Mouse (Mus musculus) layer of hippocampus, adult 18-20 months (tissue): ENCODE data around the gene Asb18. TPM values are rescaled to one million over a fixed set of nuclear protein-coding genes. Genes with fewer than 3 reads are reported as not detected.

Source experiments
- DNase-seq, 2 experiments: peaks; one replicate each; pipeline ENCODE4 v3.0.0; 2022; ENCODE audit warnings: low spot score in 2 of 2
- total RNA-seq, 2 experiments: library from RNA; stranded (reverse); gene quantifications; 2 replicates each; pipeline ENCODE4 v1.2.3; 2021

The Asb18 gene
- total RNA-seq, 2 experiments from 2014 or later: 2.3 TPM

GRCm38 (mm10) chr1:89934316-89935260 lies 79.9 kb downstream of the Asb18 start:
- no peak for DNase-seq

- no peak for DNase-seq
Observed at GRCm38 (mm10) chr1:89933786-89934185, 80.7 kb downstream of the Asb18 start.

DNA sequence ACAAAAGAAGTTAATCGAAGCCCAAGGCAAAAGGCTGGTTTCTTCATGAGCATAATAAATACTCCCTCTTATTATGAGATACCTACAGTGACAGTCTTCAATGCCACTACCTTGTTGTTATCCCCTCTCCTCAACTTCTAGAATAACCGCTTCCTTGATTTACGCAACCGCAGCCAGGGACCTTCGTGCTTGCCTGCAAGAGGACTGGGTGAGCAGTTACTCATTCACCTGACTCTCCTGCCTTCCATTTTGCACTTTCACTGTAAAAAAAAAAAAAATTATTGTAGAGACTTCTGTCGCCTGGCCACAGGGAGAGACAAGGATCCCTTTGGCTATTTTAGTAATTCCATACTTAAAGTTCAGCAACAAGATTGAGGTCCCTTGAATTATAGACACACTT lies 81.4 kb downstream of the Asb18 start:
- no peak for DNase-seq

- no peak for DNase-seq
Observed at GRCm38 (mm10) chr1:89932616-89933015, 81.8 kb downstream of the Asb18 start.

GRCm38 (mm10) chr1:89932021-89932423 lies 82.4 kb downstream of the Asb18 start:
- no peak for DNase-seq

- DNase-seq: no peak
Observed at GRCm38 (mm10) chr1:89931120-89931519, 83.3 kb downstream of the Asb18 start, which contains the start of gene Gbx2. Gene Gbx2 (minus strand): TSS chr1:89931179.

- DNase-seq: no peak
Observed at GRCm38 (mm10) chr1:89930551-89930950, 83.9 kb downstream of the Asb18 start.

DNA sequence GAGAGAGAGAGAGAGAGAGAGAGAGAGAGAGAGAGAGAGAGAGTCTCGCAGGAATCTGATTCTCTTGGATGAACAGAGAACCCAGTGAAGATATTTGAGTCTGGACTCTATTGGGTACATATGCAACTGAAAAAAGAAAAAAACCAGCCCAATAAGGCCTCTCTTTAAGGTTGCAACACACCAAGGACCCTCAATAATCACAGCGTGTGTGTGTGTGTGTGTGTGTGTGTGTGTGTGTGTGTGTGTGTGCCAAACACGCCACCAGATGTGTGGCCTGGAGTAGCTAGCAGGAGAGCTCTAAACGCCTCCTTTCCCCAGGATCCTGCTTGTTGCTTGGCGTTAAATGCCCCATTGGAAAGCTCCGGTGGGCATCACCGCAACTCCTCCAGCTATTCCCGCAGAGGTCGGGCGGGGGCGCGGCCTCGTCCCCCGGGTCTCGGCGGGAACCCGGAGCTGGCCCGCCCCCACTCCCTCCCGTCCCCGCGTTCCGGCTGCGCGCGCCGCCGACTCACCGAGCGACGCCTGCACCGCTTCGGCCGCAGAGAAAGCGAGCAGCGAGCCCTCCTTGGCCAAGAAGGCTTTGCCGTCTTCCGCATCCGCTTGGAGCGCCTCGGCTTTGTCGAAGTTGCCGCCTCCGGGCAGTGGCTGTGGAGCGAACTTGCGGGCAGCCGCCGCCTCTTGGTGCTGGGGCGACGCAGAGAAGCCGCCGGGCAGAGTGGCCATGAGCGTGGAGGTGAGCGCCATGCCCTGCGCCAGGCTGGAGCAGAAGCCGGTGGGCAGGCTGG lies 84.6 kb downstream of the Asb18 start:
- DNase-seq: no peak

DNA sequence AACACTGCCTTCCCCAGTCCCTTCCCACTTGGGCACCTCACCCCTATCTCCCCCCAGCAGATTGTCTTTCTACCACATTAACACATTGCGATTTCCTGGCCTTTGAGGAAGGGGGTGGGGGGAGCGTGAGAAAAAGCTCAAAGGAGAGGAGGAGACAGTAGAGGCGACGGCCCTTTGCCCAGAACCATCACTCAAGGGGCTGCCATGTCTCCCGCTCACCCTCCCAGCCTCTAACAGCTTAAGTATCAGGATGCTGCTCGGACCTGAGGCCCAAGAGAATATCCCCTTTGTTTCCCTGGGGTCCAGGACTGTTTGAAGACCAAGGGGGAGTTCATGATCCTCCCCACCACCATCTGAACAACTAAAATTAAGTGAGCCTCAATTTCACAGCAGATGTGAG lies 85.3 kb downstream of the Asb18 start:
- no peak for DNase-seq

DNA sequence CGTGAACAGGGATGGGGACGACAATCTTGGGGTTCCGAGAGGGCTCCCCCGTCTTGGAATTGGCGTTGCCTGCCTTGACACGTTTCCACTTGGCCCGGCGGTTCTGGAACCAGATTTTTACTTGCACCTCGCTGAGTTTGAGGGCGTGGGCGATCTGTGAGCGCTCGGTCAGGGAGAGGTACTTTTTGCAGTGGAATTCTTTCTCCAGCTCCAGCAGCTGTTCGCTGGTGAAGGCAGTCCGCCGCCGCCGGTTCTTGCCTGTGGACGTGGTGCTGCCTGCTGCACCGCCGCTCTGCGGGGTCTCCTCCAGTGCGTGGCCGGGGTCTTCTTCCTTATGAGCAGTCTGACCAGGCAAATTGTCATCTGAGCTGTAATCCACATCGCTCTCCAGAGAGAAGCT lies 85.8 kb downstream of the Asb18 start:
- DNase-seq: no peak

GRCm38 (mm10) chr1:89927061-89927661 lies 87.3 kb downstream of the Asb18 start:
- no peak for DNase-seq

DNA sequence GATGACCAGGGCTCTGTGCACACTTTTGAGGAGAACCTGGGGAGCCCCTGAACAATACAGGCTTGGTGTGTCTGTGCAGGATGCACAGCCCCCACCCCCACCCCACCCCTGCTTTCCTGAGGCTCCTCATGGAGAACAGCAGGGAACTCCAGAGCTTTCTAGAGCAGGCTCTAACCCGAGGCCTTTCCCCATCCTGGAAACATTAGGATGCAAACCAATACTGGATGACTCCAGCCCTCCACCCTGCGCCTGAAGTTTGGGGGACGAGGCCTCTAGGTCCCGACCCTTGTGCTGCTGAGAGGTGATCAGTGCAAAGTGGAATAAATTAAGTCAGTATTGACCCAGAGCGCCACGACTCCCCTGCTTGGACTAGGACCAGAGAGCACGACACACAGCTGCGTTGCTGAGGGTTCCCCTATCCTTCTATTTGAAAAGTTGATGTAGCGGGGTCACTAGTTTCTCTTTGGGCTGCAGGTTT lies 87.8 kb downstream of the Asb18 start:
- no peak for DNase-seq

DNA sequence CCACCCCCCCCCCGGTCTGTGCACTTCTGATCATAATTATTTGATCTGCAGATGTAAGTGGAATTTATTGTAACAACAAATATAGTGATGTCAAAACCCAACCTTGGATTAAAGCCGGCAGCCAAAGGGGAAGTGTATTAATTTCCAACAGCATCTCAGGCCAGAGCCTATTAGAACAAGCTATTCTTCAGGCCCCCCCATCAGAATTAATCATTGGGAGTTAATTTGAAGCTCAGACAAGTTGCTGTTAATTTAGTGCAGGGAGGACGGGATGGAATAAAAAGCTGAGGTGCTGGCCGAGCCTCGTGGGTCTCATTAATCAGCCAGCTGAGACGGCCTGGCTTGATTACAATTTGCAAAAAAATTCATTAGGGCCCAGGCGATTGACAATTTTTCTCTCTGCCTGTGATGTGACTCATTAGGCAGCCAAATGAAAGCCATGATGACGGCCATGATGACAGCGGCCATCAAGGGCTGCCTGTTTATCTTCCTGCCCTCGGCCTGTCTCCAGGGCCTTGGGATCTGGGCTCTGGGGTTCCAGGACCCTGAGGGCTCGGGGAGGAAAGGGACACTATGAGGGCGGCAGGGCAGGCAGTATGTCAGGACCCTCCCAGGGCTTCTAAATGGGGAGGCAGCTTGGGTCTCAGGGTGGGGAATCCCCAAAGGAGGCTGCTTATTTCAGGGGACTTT lies 88.8 kb downstream of the Asb18 start:
- no peak for DNase-seq

GRCm38 (mm10) chr1:89923642-89924020 lies 90.8 kb downstream of the Asb18 start:
- DNase-seq: no peak

DNA sequence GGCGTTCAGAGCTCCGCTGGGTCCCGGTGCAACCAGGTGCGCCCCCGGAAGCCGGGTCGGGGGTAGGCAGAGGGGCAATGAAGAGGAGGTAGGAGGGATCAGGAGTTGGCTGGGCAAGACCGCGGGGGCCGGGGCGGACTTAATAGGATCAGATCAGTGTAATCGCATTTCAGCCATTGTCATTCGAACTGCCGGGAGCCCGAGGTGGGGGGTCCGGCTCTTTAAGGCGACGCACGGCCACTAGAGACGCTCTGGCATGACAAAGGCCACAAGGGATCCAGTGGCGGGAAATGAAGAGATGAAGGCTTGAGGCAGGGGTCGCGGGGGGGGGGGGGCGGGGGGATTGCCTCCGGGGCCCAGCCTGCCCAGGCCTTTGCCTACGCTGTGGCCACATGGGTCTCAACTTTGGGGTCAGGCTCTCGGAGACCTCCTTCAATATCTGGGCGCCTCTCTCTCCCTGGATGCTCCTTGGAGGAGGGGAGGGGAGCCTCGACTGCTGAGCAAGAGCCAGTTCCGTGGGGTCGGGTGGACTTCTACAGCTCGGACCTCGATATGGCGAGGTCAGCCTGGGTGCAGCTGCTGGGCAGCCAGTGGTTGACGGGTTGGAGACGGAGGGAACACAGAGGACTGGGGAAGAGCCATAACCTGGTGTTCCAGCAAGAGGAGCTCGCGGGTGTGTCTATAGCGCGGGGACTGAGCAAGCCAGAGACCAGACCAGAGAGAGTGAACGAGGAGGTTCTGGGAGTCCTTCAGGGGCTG lies 91.4 kb downstream of the Asb18 start:
- no peak for DNase-seq

GRCm38 (mm10) chr1:89922282-89922681 lies 92.2 kb downstream of the Asb18 start:
- no peak for DNase-seq

DNA sequence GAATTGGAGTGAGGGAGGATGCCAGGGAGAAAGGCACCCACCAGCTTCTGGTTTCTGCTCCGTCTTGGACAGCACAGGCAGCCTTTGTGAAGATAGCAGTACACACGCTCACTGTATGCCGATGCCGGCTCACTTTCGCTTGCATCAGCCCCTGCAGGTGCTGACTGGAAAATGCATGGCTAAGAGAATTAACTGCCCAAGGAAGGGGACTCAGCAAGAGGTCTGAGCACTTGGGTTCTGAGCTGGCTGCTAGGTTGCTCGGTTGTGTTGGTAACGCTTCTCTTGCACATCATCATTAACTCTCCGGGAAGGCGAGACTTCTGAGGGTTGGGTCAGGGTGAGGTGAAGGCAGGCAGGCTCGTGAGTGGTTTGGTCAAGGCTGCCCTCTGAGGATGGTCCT lies 92.7 kb downstream of the Asb18 start:
- no peak for DNase-seq

DNA sequence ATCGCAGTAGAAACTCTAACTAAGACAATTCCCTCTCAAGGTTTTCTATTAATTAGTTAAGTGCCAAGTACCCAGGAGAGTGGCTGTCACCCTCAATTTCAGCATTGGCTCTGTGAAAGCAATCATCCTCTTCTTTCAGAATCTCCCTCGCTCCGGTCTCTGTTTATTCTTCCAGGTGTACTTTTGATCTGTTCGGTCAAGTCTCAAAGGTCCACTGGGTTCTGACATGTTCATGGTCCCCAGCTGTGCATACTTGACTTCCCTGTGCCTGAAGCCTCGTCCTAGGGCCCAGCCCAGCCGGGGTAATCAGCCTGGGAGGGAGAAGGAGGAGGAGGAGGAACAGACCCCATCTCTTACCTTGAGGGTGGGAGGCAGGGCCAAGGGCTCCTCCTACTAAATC lies 95.3 kb downstream of the Asb18 start:
- no peak for DNase-seq

DNA sequence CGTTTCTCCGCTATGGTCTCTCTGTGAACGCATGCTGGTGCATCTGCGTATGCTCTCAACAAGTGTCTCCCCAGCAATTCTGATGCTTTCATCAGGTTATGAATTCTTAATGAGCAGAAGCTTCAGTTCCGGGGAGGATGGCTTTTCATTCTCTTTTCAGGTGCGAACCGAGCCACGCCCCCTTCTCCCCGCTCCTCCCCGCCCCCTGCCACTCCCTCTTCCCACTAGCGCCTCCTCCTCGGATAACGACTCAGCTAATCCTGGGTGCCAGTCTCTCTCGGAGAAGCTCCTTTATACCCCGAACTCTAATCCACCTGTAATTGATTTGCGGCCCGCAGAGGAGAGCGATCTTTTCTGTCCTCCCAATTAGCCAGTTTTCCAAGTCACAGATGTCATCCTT lies 96.4 kb downstream of the Asb18 start:
- no peak for DNase-seq

- no peak for DNase-seq
Observed at GRCm38 (mm10) chr1:89913611-89914010, 100.9 kb downstream of the Asb18 start.
